Mouse (Mus musculus): ENCODE results near the gene Serpinb6b. TPM values are rescaled to one million over a fixed set of nuclear protein-coding genes. Genes with fewer than 3 reads are reported as not detected.
"Not testable (repeated sequence)": the region's sequence is repeated elsewhere in the genome, so short reads cannot be mapped to it uniquely, and the experiment has no call there.

Gene Serpinb6b
- polyA plus RNA-seq (2012; rRNA removed): 1.5 and 1.6 TPM in 2 replicates

- WGBS: 45% methylated on average over 16 of the region's 16 CpGs
- no peak for TF ChIP-seq CTCF (IDR thresholded peaks at IDR 0.05; ENCODE audit: borderline replicate concordance, insufficient read depth, low read depth, low read length)
- no peak for TF ChIP-seq POLR2A (IDR thresholded peaks at IDR 0.05; ENCODE audit: borderline replicate concordance, insufficient read depth, low read length)
- peak within 1 kb of the TSS; percentile 29 for H3K4me3 ChIP-seq (replicated peaks; ENCODE audit: insufficient read depth, low read depth, low read length)
- no peaks in the 10 kb centered on the region for H3K4me1 ChIP-seq (ENCODE audit: control insufficient read depth, insufficient read depth, low read length)
- H3K27me3 ChIP-seq (ENCODE audit: control insufficient read depth, insufficient read depth, low read length): no peaks in the 10 kb centered on the region
- H3K27ac ChIP-seq (ENCODE audit: insufficient read depth, low read length): no peak within 1 kb of the TSS
- peak in 1 of 2 experiments; percentile 6 for DNase-seq
Observed at GRCm38 (mm10) chr13:32964989-32965811, at the start of gene Serpinb6b. Gene Serpinb6b (plus strand): TSS chr13:32965209.

- Histone ChIP-seq H3K27me3 (ENCODE audit: control insufficient read depth, insufficient read depth, low read length) (no peaks in the 10 kb centered on the region), H3K4me3 (replicated peaks; ENCODE audit: insufficient read depth, low read depth, low read length) (no peak overlapping the region), H3K27ac (ENCODE audit: insufficient read depth, low read length) (no peak overlapping the region), H3K4me1 (ENCODE audit: control insufficient read depth, insufficient read depth, low read length) (no peaks in the 10 kb centered on the region)
- TF ChIP-seq POLR2A (IDR thresholded peaks at IDR 0.05; ENCODE audit: borderline replicate concordance, insufficient read depth, low read length) (no peak), CTCF (IDR thresholded peaks at IDR 0.05; ENCODE audit: borderline replicate concordance, insufficient read depth, low read depth, low read length) (no peak)
- DNase-seq: no peak
Observed at GRCm38 (mm10) chr13:32922622-32923021, 42.4 kb upstream of the Serpinb6b start.

- no peaks in the 10 kb centered on the region for H3K27me3 ChIP-seq (ENCODE audit: control insufficient read depth, insufficient read depth, low read length)
- H3K4me3 ChIP-seq (replicated peaks; ENCODE audit: insufficient read depth, low read depth, low read length): no peak overlapping the region
- WGBS: 54% methylated on average over 7 of the region's 7 CpGs
- no peaks in the 10 kb centered on the region for H3K4me1 ChIP-seq (ENCODE audit: control insufficient read depth, insufficient read depth, low read length)
- TF ChIP-seq CTCF (IDR thresholded peaks at IDR 0.05; ENCODE audit: borderline replicate concordance, insufficient read depth, low read depth, low read length) (no peak), POLR2A (IDR thresholded peaks at IDR 0.05; ENCODE audit: borderline replicate concordance, insufficient read depth, low read length) (no peak)
- DNase-seq: no peak
- H3K27ac ChIP-seq (ENCODE audit: insufficient read depth, low read length): no peak overlapping the region
Observed at GRCm38 (mm10) chr13:32924578-32925360, 40.2 kb upstream of the Serpinb6b start.

- 91% methylated on average over 2 of the region's 2 CpGs for WGBS
- no peak for DNase-seq
- no peak overlapping the region for H3K27ac ChIP-seq (ENCODE audit: insufficient read depth, low read length)
Observed at GRCm38 (mm10) chr13:32926661-32927060, 38.3 kb upstream of the Serpinb6b start.

GRCm38 (mm10) chr13:32927241-32927640, 37.8 kb upstream of the Serpinb6b start:
- no peaks in the 10 kb centered on the region for H3K27me3 ChIP-seq (ENCODE audit: control insufficient read depth, insufficient read depth, low read length)
- no peak overlapping the region for H3K27ac ChIP-seq (ENCODE audit: insufficient read depth, low read length)
- DNase-seq: no peak
- TF ChIP-seq POLR2A (IDR thresholded peaks at IDR 0.05; ENCODE audit: borderline replicate concordance, insufficient read depth, low read length) (no peak), CTCF (IDR thresholded peaks at IDR 0.05; ENCODE audit: borderline replicate concordance, insufficient read depth, low read depth, low read length) (no peak)
- 50% methylated on average over 1 of the region's 1 CpGs for WGBS
- H3K4me3 ChIP-seq (replicated peaks; ENCODE audit: insufficient read depth, low read depth, low read length): no peak overlapping the region
- no peaks in the 10 kb centered on the region for H3K4me1 ChIP-seq (ENCODE audit: control insufficient read depth, insufficient read depth, low read length)

More at GRCm38 (mm10) chr13:32926661-32927060, 38.3 kb upstream of the Serpinb6b start:
- no peak overlapping the region for H3K4me3 ChIP-seq (replicated peaks; ENCODE audit: insufficient read depth, low read depth, low read length)
- H3K4me1 ChIP-seq (ENCODE audit: control insufficient read depth, insufficient read depth, low read length): no peaks in the 10 kb centered on the region
- no peaks in the 10 kb centered on the region for H3K27me3 ChIP-seq (ENCODE audit: control insufficient read depth, insufficient read depth, low read length)
- TF ChIP-seq CTCF (IDR thresholded peaks at IDR 0.05; ENCODE audit: borderline replicate concordance, insufficient read depth, low read depth, low read length) (no peak), POLR2A (IDR thresholded peaks at IDR 0.05; ENCODE audit: borderline replicate concordance, insufficient read depth, low read length) (no peak)

- Histone ChIP-seq H3K27me3 (ENCODE audit: control insufficient read depth, insufficient read depth, low read length) (no peaks in the 10 kb centered on the region), H3K4me1 (ENCODE audit: control insufficient read depth, insufficient read depth, low read length) (no peaks in the 10 kb centered on the region), H3K4me3 (replicated peaks; ENCODE audit: insufficient read depth, low read depth, low read length) (no peak overlapping the region), H3K27ac (ENCODE audit: insufficient read depth, low read length) (no peak overlapping the region)
- TF ChIP-seq CTCF (IDR thresholded peaks at IDR 0.05; ENCODE audit: borderline replicate concordance, insufficient read depth, low read depth, low read length) (no peak), POLR2A (IDR thresholded peaks at IDR 0.05; ENCODE audit: borderline replicate concordance, insufficient read depth, low read length) (no peak)
- no peak for DNase-seq
- WGBS: 83% methylated on average over 2 of the region's 2 CpGs
Observed at GRCm38 (mm10) chr13:32929107-32929750, 35.8 kb upstream of the Serpinb6b start.

- TF ChIP-seq CTCF (IDR thresholded peaks at IDR 0.05; ENCODE audit: borderline replicate concordance, insufficient read depth, low read depth, low read length): no peak
- TF ChIP-seq POLR2A (IDR thresholded peaks at IDR 0.05; ENCODE audit: borderline replicate concordance, insufficient read depth, low read length): no peak
- no peak for DNase-seq
- Histone ChIP-seq H3K4me1 (ENCODE audit: control insufficient read depth, insufficient read depth, low read length) (no peaks in the 10 kb centered on the region), H3K27me3 (ENCODE audit: control insufficient read depth, insufficient read depth, low read length) (no peaks in the 10 kb centered on the region), H3K4me3 (replicated peaks; ENCODE audit: insufficient read depth, low read depth, low read length) (no peak overlapping the region), H3K27ac (ENCODE audit: insufficient read depth, low read length) (no peak overlapping the region)
- WGBS: 44% methylated on average over 1 of the region's 1 CpGs
Observed at GRCm38 (mm10) chr13:32934706-32935381, 30.2 kb upstream of the Serpinb6b start.

- WGBS: 77% methylated on average over 4 of the region's 4 CpGs
- H3K4me3 ChIP-seq (replicated peaks; ENCODE audit: insufficient read depth, low read depth, low read length); H3K27me3 ChIP-seq (ENCODE audit: control insufficient read depth, insufficient read depth, low read length); DNase-seq; H3K27ac ChIP-seq (ENCODE audit: insufficient read depth, low read length); H3K4me1 ChIP-seq (ENCODE audit: control insufficient read depth, insufficient read depth, low read length): not testable (repeated sequence)
Observed at GRCm38 (mm10) chr13:32938275-32938674, 26.7 kb upstream of the Serpinb6b start.

- not testable (repeated sequence) for H3K27me3 ChIP-seq (ENCODE audit: control insufficient read depth, insufficient read depth, low read length); H3K4me3 ChIP-seq (replicated peaks; ENCODE audit: insufficient read depth, low read depth, low read length); DNase-seq; H3K4me1 ChIP-seq (ENCODE audit: control insufficient read depth, insufficient read depth, low read length); H3K27ac ChIP-seq (ENCODE audit: insufficient read depth, low read length)
- WGBS: 75% methylated on average over 3 of the region's 3 CpGs
Observed at GRCm38 (mm10) chr13:32939191-32939590, 25.8 kb upstream of the Serpinb6b start.
